Mouse (Mus musculus): ENCODE data around the gene Car15. TPM values are rescaled to one million over a fixed set of nuclear protein-coding genes. Genes with fewer than 3 reads are reported as not detected.
A peak's percentile ranks its signal among the peaks of the same experiment; 100 is the strongest.

Gene Car15
- polyA plus RNA-seq, 1 experiment from 2014 or later: 1.9 TPM

- no peak overlapping the region for H3K9ac ChIP-seq (ENCODE audit: low read depth, low read length)
- 21% methylated on average over 11 of the region's 11 CpGs for WGBS
- H3K9me3 ChIP-seq (ENCODE audit: control insufficient read depth, low read length): no peaks in the 10 kb centered on the region
- H3K4me1 ChIP-seq (replicated peaks; ENCODE audit: control insufficient read depth, insufficient read depth, low read length): peaks cover 2% of the 10 kb centered on the region; the same call in 1 of the 2 replicates
- no peaks in the 10 kb centered on the region for H3K36me3 ChIP-seq (ENCODE audit: control insufficient read depth, insufficient read depth, low read length)
- H3K27ac ChIP-seq (ENCODE audit: low read depth, low read length): no peak overlapping the region
- H3K27me3 ChIP-seq (replicated peaks; ENCODE audit: control insufficient read depth, insufficient read depth, low read length): peaks cover 91% of the 10 kb centered on the region
- no peak for ATAC-seq (replicated peaks; ENCODE audit: low FRiP score)
- no peak for DNase-seq (ENCODE audit: low spot score)
- no peak overlapping the region for H3K4me2 ChIP-seq
- H3K4me3 ChIP-seq (ENCODE audit: low read depth, low read length): no peak overlapping the region
Measured at GRCm38 (mm10) chr16:17831781-17832180, 6.4 kb downstream of the Car15 start.

- no peak overlapping the region for H3K27ac ChIP-seq (ENCODE audit: low read depth, low read length)
- no peaks in the 10 kb centered on the region for H3K36me3 ChIP-seq (ENCODE audit: control insufficient read depth, insufficient read depth, low read length)
- peaks cover 2% of the 10 kb centered on the region; the same call in 1 of the 2 replicates for H3K4me1 ChIP-seq (replicated peaks; ENCODE audit: control insufficient read depth, insufficient read depth, low read length)
- no peak overlapping the region for H3K4me2 ChIP-seq
- no peak for DNase-seq (ENCODE audit: low spot score)
- H3K27me3 ChIP-seq (replicated peaks; ENCODE audit: control insufficient read depth, insufficient read depth, low read length): peaks cover 79% of the 10 kb centered on the region
- 72% methylated on average over 10 of the region's 10 CpGs for WGBS
- ATAC-seq (replicated peaks; ENCODE audit: low FRiP score): no peak
- H3K9me3 ChIP-seq (ENCODE audit: control insufficient read depth, low read length): no peaks in the 10 kb centered on the region
- no peak overlapping the region for H3K9ac ChIP-seq (ENCODE audit: low read depth, low read length)
- H3K4me3 ChIP-seq (ENCODE audit: low read depth, low read length): no peak overlapping the region
Measured at GRCm38 (mm10) chr16:17830385-17831178, 7.6 kb downstream of the Car15 start.

GRCm38 (mm10) chr16:17828867-17829266, 9.3 kb downstream of the Car15 start:
- no peaks in the 10 kb centered on the region for H3K9me3 ChIP-seq (ENCODE audit: control insufficient read depth, low read length)
- DNase-seq (ENCODE audit: low spot score): no peak
- H3K4me1 ChIP-seq (replicated peaks; ENCODE audit: control insufficient read depth, insufficient read depth, low read length): no peaks in the 10 kb centered on the region
- H3K27me3 ChIP-seq (replicated peaks; ENCODE audit: control insufficient read depth, insufficient read depth, low read length): peaks cover 62% of the 10 kb centered on the region
- 66% methylated on average over 3 of the region's 3 CpGs for WGBS
- no peak for ATAC-seq (replicated peaks; ENCODE audit: low FRiP score)
- no peak overlapping the region for H3K4me3 ChIP-seq (ENCODE audit: low read depth, low read length)
- no peak overlapping the region for H3K27ac ChIP-seq (ENCODE audit: low read depth, low read length)
- no peak overlapping the region for H3K9ac ChIP-seq (ENCODE audit: low read depth, low read length)
- H3K4me2 ChIP-seq: no peak overlapping the region
- H3K36me3 ChIP-seq (ENCODE audit: control insufficient read depth, insufficient read depth, low read length): no peaks in the 10 kb centered on the region

GRCm38 (mm10) chr16:17828229-17828628, 9.9 kb downstream of the Car15 start:
- no peak overlapping the region for H3K4me3 ChIP-seq (ENCODE audit: low read depth, low read length)
- ATAC-seq (replicated peaks; ENCODE audit: low FRiP score): no peak
- no peaks in the 10 kb centered on the region for H3K36me3 ChIP-seq (ENCODE audit: control insufficient read depth, insufficient read depth, low read length)
- H3K9ac ChIP-seq (ENCODE audit: low read depth, low read length): no peak overlapping the region
- no peaks in the 10 kb centered on the region for H3K4me1 ChIP-seq (replicated peaks; ENCODE audit: control insufficient read depth, insufficient read depth, low read length)
- H3K4me2 ChIP-seq: no peak overlapping the region
- no peak overlapping the region for H3K27ac ChIP-seq (ENCODE audit: low read depth, low read length)
- WGBS: 48% methylated on average over 2 of the region's 2 CpGs
- no peak for DNase-seq (ENCODE audit: low spot score)
- no peaks in the 10 kb centered on the region for H3K9me3 ChIP-seq (ENCODE audit: control insufficient read depth, low read length)
- H3K27me3 ChIP-seq (replicated peaks; ENCODE audit: control insufficient read depth, insufficient read depth, low read length): peaks cover 55% of the 10 kb centered on the region

- no peak overlapping the region for H3K4me3 ChIP-seq (ENCODE audit: low read depth, low read length)
- WGBS: 84% methylated on average over 2 of the region's 2 CpGs
- no peak overlapping the region for H3K9ac ChIP-seq (ENCODE audit: low read depth, low read length)
- DNase-seq (ENCODE audit: low spot score): no peak
- peaks cover 41% of the 10 kb centered on the region for H3K27me3 ChIP-seq (replicated peaks; ENCODE audit: control insufficient read depth, insufficient read depth, low read length)
- H3K27ac ChIP-seq (ENCODE audit: low read depth, low read length): no peak overlapping the region
- no peaks in the 10 kb centered on the region for H3K36me3 ChIP-seq (ENCODE audit: control insufficient read depth, insufficient read depth, low read length)
- no peaks in the 10 kb centered on the region for H3K4me1 ChIP-seq (replicated peaks; ENCODE audit: control insufficient read depth, insufficient read depth, low read length)
- no peak overlapping the region for H3K4me2 ChIP-seq
- H3K9me3 ChIP-seq (ENCODE audit: control insufficient read depth, low read length): no peaks in the 10 kb centered on the region
- no peak for ATAC-seq (replicated peaks; ENCODE audit: low FRiP score)
Measured at GRCm38 (mm10) chr16:17826500-17826899, 11.7 kb downstream of the Car15 start.

GRCm38 (mm10) chr16:17816528-17816927, 21.6 kb downstream of the Car15 start:
- no peaks in the 10 kb centered on the region for H3K9me3 ChIP-seq (ENCODE audit: control insufficient read depth, low read length)
- no peak for ATAC-seq (replicated peaks; ENCODE audit: low FRiP score)
- no peak for DNase-seq (ENCODE audit: low spot score)
- H3K27me3 ChIP-seq (replicated peaks; ENCODE audit: control insufficient read depth, insufficient read depth, low read length): peaks cover 43% of the 10 kb centered on the region
- no peaks in the 10 kb centered on the region for H3K36me3 ChIP-seq (ENCODE audit: control insufficient read depth, insufficient read depth, low read length)
- 83% methylated on average over 8 of the region's 8 CpGs for WGBS
- peak overlapping the region; percentile 84; the same call in 1 of the 2 replicates for H3K4me2 ChIP-seq
- no peak overlapping the region for H3K4me3 ChIP-seq (ENCODE audit: low read depth, low read length)
- no peak overlapping the region for H3K27ac ChIP-seq (ENCODE audit: low read depth, low read length)
- H3K4me1 ChIP-seq (replicated peaks; ENCODE audit: control insufficient read depth, insufficient read depth, low read length): peaks cover 11% of the 10 kb centered on the region
- H3K9ac ChIP-seq (ENCODE audit: low read depth, low read length): no peak overlapping the region

- peak overlapping the region; percentile 84 for H3K4me2 ChIP-seq
- DNase-seq (ENCODE audit: low spot score) (peak; percentile 84), ATAC-seq (replicated peaks; ENCODE audit: low FRiP score) (peak; percentile 80)
- peaks cover 11% of the 10 kb centered on the region for H3K4me1 ChIP-seq (replicated peaks; ENCODE audit: control insufficient read depth, insufficient read depth, low read length)
- H3K9me3 ChIP-seq (ENCODE audit: control insufficient read depth, low read length): no peaks in the 10 kb centered on the region
- H3K9ac ChIP-seq (ENCODE audit: low read depth, low read length): peak overlapping the region; percentile 64
- 2% methylated on average over 63 of the region's 63 CpGs for WGBS
- H3K36me3 ChIP-seq (ENCODE audit: control insufficient read depth, insufficient read depth, low read length): no peaks in the 10 kb centered on the region
- no peak overlapping the region for H3K27ac ChIP-seq (ENCODE audit: low read depth, low read length)
- peaks cover 43% of the 10 kb centered on the region for H3K27me3 ChIP-seq (replicated peaks; ENCODE audit: control insufficient read depth, insufficient read depth, low read length)
- peak overlapping the region; percentile 52 for H3K4me3 ChIP-seq (ENCODE audit: low read depth, low read length)
Measured at GRCm38 (mm10) chr16:17815411-17816402, 22.5 kb downstream of the Car15 start.

GRCm38 (mm10) chr16:17813173-17813572, 25.0 kb downstream of the Car15 start:
- ATAC-seq (replicated peaks; ENCODE audit: low FRiP score): no peak
- no peaks in the 10 kb centered on the region for H3K9me3 ChIP-seq (ENCODE audit: control insufficient read depth, low read length)
- peaks cover 60% of the 10 kb centered on the region for H3K27me3 ChIP-seq (replicated peaks; ENCODE audit: control insufficient read depth, insufficient read depth, low read length)
- no peaks in the 10 kb centered on the region for H3K36me3 ChIP-seq (ENCODE audit: control insufficient read depth, insufficient read depth, low read length)
- H3K9ac ChIP-seq (ENCODE audit: low read depth, low read length): no peak overlapping the region
- no peak for DNase-seq (ENCODE audit: low spot score)
- no peak overlapping the region for H3K4me2 ChIP-seq
- H3K4me3 ChIP-seq (ENCODE audit: low read depth, low read length): no peak overlapping the region
- peaks cover 11% of the 10 kb centered on the region for H3K4me1 ChIP-seq (replicated peaks; ENCODE audit: control insufficient read depth, insufficient read depth, low read length)
- H3K27ac ChIP-seq (ENCODE audit: low read depth, low read length): no peak overlapping the region
- 56% methylated on average over 4 of the region's 4 CpGs for WGBS
